Mouse (Mus musculus) neural tube, embryonic 14.5 days (tissue): Measurements from ENCODE around the gene Cacna2d4. TPM values are rescaled to one million over a fixed set of nuclear protein-coding genes. Genes with fewer than 3 reads are reported as not detected.

Experiments
- ATAC-seq: fragments of 200-750 bp; cut with Nextera tagmentation; 2 replicates; pipeline ENCODE4 v1.8.0; 2017; ENCODE audit warnings: low read depth, mild to moderate bottlenecking, moderate TSS enrichment, moderate library complexity
- H3K27ac ChIP-seq: fragments of 300-500 bp; sonication (generic); 2 replicates; pipeline ENCODE4 v1.5.1; 2014; ENCODE audit warnings: low read depth, mild to moderate bottlenecking, control low read depth, low read length, moderate library complexity, mixed read lengths
- H3K27me3 ChIP-seq: fragments of 300-500 bp; sonication (generic); 2 replicates; pipeline ENCODE4 v1.6.1; 2014; ENCODE audit warnings: low read length; ENCODE audit not compliant: control insufficient read depth, insufficient read depth
- H3K36me3 ChIP-seq: fragments of 300-500 bp; sonication (generic); 2 replicates; pipeline ENCODE4 v1.6.1; 2014; ENCODE audit warnings: low read length, mixed read lengths; ENCODE audit not compliant: control insufficient read depth, insufficient read depth
- H3K4me1 ChIP-seq: fragments of 300-500 bp; sonication (generic); 2 replicates; pipeline ENCODE4 v1.6.1; 2014; ENCODE audit warnings: low read length; ENCODE audit not compliant: control insufficient read depth, insufficient read depth
- H3K4me2 ChIP-seq: fragments of 300-500 bp; sonication (generic); 2 replicates; pipeline ENCODE4 v1.6.1; 2014; ENCODE audit warnings: mild to moderate bottlenecking, low read depth, low read length, control low read depth
- H3K4me3 ChIP-seq: fragments of 300-500 bp; sonication (generic); 2 replicates; pipeline ENCODE4 v1.5.1; 2014; ENCODE audit warnings: low read depth, low read length, control low read depth, mixed read lengths
- H3K9ac ChIP-seq: fragments of 300-500 bp; sonication (generic); replicated peaks from 2 replicates; pipeline ENCODE4 v1.6.1; 2014; ENCODE audit warnings: low read depth, mild to moderate bottlenecking, control low read depth, low read length, mixed read lengths
- H3K9me3 ChIP-seq: fragments of 300-500 bp; sonication (generic); 2 replicates; pipeline ENCODE4 v1.6.1; 2016; ENCODE audit warnings: low read length; ENCODE audit not compliant: control insufficient read depth
- WGBS: fragments of 180-500 bp; shearing (Covaris S2); extraction: QIAGEN DNeasy Blood & Tissue Kit; methylation state at CpG from one replicate; pipeline ENCODE4 v1.1.7; 2014; 5-methylcytosine and 5-hydroxymethylcytosine counted together
- polyA plus RNA-seq: library from polyadenylated mRNA; unstranded; fragments of >200 nt; fragmentation: Nextera tagmentation; extraction: Ambion mirVana; gene quantifications from 2 replicates; pipeline ENCODE4 v1.2.1, GENCODE M21; 2014

The Cacna2d4 gene
- polyA plus RNA-seq, 1 experiment from 2014 or later: 0.19 TPM

- WGBS: 21% methylated on average over 10 of the region's 10 CpGs
- Histone ChIP-seq H3K9ac (peak overlapping the region; percentile 88; the same call in 1 of the 2 replicates), H3K9me3 (no peaks in the 10 kb centered on the region), H3K27ac (peak overlapping the region; percentile 88), H3K27me3 (no peaks in the 10 kb centered on the region), H3K4me1 (peaks cover 15% of the 10 kb centered on the region), H3K4me3 (peak overlapping the region; percentile 75), H3K4me2 (peak overlapping the region; percentile 45), H3K36me3 (no peaks in the 10 kb centered on the region)
- peak; percentile 20 for ATAC-seq
These were observed 152.8 kb downstream of the Cacna2d4 start for GRCm38 (mm10) chr6:119389089-119389488.

- H3K4me3 ChIP-seq: no peak overlapping the region
- ATAC-seq: no peak
- H3K9me3 ChIP-seq: no peaks in the 10 kb centered on the region
- H3K36me3 ChIP-seq: no peaks in the 10 kb centered on the region
- H3K9ac ChIP-seq: no peak overlapping the region
- 95% methylated on average over 4 of the region's 4 CpGs for WGBS
- peaks cover 15% of the 10 kb centered on the region for H3K4me1 ChIP-seq
- H3K27ac ChIP-seq: no peak overlapping the region
- no peak overlapping the region for H3K4me2 ChIP-seq
- no peaks in the 10 kb centered on the region for H3K27me3 ChIP-seq
These were observed 154.4 kb downstream of the Cacna2d4 start for GRCm38 (mm10) chr6:119390728-119391127.

- no peak for ATAC-seq
- WGBS: 86% methylated on average over 9 of the region's 9 CpGs
- no peak overlapping the region for H3K4me2 ChIP-seq
These were observed 156.5 kb downstream of the Cacna2d4 start for GRCm38 (mm10) chr6:119392836-119393235.

GRCm38 (mm10) chr6:119395421-119396308, 159.3 kb downstream of the Cacna2d4 start:
- Histone ChIP-seq H3K4me1 (no peaks in the 10 kb centered on the region), H3K9me3 (no peaks in the 10 kb centered on the region), H3K9ac (no peak overlapping the region), H3K4me2 (no peak overlapping the region), H3K27me3 (no peaks in the 10 kb centered on the region), H3K27ac (no peak overlapping the region), H3K36me3 (no peaks in the 10 kb centered on the region), H3K4me3 (no peak overlapping the region)
- WGBS: 93% methylated on average over 14 of the region's 14 CpGs
- no peak for ATAC-seq

More at GRCm38 (mm10) chr6:119392836-119393235, 156.5 kb downstream of the Cacna2d4 start:
- Histone ChIP-seq H3K36me3 (no peaks in the 10 kb centered on the region), H3K9ac (no peak overlapping the region), H3K27ac (no peak overlapping the region), H3K4me3 (no peak overlapping the region), H3K4me1 (0 out of 2 replicates have a peak, but pooled peaks cover 2% of the 10 kb centered on the region), H3K9me3 (no peaks in the 10 kb centered on the region), H3K27me3 (no peaks in the 10 kb centered on the region)

- Histone ChIP-seq H3K27me3 (no peaks in the 10 kb centered on the region), H3K4me2 (no peak overlapping the region), H3K4me1 (no peaks in the 10 kb centered on the region), H3K27ac (no peak overlapping the region), H3K9ac (no peak overlapping the region), H3K9me3 (no peaks in the 10 kb centered on the region), H3K36me3 (no peaks in the 10 kb centered on the region), H3K4me3 (no peak overlapping the region)
- ATAC-seq: no peak
- 84% methylated on average over 5 of the region's 5 CpGs for WGBS
These were observed 159.9 kb downstream of the Cacna2d4 start for GRCm38 (mm10) chr6:119396309-119396634.

- Histone ChIP-seq H3K9me3 (no peaks in the 10 kb centered on the region), H3K4me2 (no peak overlapping the region), H3K27me3 (no peaks in the 10 kb centered on the region), H3K4me1 (no peaks in the 10 kb centered on the region), H3K27ac (no peak overlapping the region), H3K4me3 (no peak overlapping the region), H3K9ac (no peak overlapping the region), H3K36me3 (no peaks in the 10 kb centered on the region)
- WGBS: 91% methylated on average over 3 of the region's 3 CpGs
- no peak for ATAC-seq
These were observed 163.0 kb downstream of the Cacna2d4 start for GRCm38 (mm10) chr6:119399371-119399770.

- WGBS: 88% methylated on average over 3 of the region's 3 CpGs
These were observed 164.3 kb downstream of the Cacna2d4 start for GRCm38 (mm10) chr6:119400649-119401048.

GRCm38 (mm10) chr6:119401545-119402304, 165.4 kb downstream of the Cacna2d4 start:
- ATAC-seq: no peak

More at GRCm38 (mm10) chr6:119400649-119401048, 164.3 kb downstream of the Cacna2d4 start:
- H3K27me3 ChIP-seq: no peaks in the 10 kb centered on the region
- no peaks in the 10 kb centered on the region for H3K4me1 ChIP-seq
- no peak for ATAC-seq
- no peaks in the 10 kb centered on the region for H3K36me3 ChIP-seq
- H3K9me3 ChIP-seq: no peaks in the 10 kb centered on the region
- H3K4me3 ChIP-seq: no peak overlapping the region
- H3K4me2 ChIP-seq: no peak overlapping the region
- no peak overlapping the region for H3K9ac ChIP-seq
- H3K27ac ChIP-seq: no peak overlapping the region

More at GRCm38 (mm10) chr6:119401545-119402304, 165.4 kb downstream of the Cacna2d4 start:
- no peak overlapping the region for H3K27ac ChIP-seq
- H3K27me3 ChIP-seq: no peaks in the 10 kb centered on the region
- H3K4me3 ChIP-seq: no peak overlapping the region
- no peaks in the 10 kb centered on the region for H3K9me3 ChIP-seq
- no peak overlapping the region for H3K4me2 ChIP-seq
- H3K36me3 ChIP-seq: no peaks in the 10 kb centered on the region
- no peak overlapping the region for H3K9ac ChIP-seq
- H3K4me1 ChIP-seq: no peaks in the 10 kb centered on the region
- WGBS: 90% methylated on average over 8 of the region's 8 CpGs
